Mouse (Mus musculus): Measurements from ENCODE around the gene Gid4.

- TF ChIP-seq CTCF (IDR thresholded peaks at IDR 0.05; ENCODE audit: low read depth, low read length) (no peak), TAL1 (conservative IDR thresholded peaks at IDR 0.05; ENCODE audit: low read depth, low read length) (no peak), GATA2 (IDR thresholded peaks at IDR 0.05; ENCODE audit: borderline replicate concordance, low read depth, low read length) (no peak)
These were observed 53.8 kb downstream of the Gid4 start for GRCm38 (mm10) chr11:60470743-60471142.

All from G1E (cell line).